Mouse (Mus musculus): Measurements from ENCODE around the gene Nmnat3.
"Not testable (repeated sequence)": the region's sequence is repeated elsewhere in the genome, so short reads cannot be mapped to it uniquely, and the experiment has no call there.

Gene Nmnat3

DNA sequence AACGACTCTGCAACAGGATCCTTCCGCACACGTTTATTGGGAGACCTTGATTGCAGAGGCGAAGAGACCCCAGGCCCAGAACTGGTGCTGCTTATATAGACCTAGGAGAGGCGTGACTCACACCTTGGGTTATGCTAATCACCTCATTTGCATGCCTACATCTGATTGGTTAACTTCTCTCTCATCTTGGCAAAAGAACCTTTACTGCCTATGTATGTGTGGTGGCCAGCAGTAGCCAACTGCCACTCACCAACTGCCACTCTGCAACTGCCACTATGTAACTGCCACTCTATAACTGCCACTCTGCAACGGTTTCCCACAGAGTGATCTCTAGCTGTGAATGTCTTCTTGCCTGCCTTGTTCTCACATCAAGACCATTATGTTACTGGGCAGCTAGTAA, at the start of gene Nmnat3:
TSS of gene Nmnat3 (plus strand) at position 301 of the 400 bp plus-strand sequence.
- DNase-seq (ENCODE audit: low spot score in 2 of 2), result not testable (repeated sequence)

DNA sequence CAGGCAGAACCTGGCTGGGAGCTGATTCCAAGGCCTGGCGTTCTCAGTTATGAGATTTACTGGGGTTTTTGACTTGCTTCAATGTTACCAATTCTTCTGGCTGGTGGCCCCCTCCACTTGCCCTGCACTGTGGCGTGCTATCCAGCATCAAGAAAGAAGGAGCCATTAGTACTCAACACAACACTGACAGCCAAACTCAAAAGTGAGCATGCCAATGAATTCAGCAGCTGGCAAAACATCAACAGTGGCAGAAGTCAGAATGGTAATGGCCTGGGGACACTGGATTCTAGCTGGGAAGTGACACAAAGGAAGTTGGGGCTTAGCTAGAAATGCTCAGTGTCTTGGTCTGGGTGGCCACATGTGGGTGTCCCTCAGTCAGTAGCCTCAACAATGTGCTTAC, 43.8 kb upstream of the Nmnat3 start:
- no peak for DNase-seq (ENCODE audit: low spot score in 2 of 2)

DNA sequence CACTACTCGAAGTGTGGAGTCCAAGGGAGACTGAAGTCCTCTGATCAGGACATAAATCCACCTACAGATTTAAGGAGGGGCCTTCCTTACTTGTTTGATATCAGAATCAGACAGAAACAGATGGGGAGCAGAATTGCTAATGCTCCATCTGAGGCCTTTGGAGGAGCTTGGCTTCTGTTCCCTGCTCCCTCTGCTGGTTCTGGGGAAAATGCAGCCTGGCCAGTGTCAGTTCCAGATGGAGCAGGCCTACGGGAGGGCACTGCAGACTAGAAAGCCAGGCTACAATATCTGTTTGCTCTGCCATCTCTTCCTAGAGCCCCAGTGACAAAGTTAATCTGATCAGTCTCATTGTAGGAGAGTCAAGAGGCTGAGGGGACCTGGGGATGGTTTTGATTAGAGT, 43.0 kb upstream of the Nmnat3 start:
- peak; percentile 29 to 42 for DNase-seq (ENCODE audit: low spot score in 2 of 2)

DNA sequence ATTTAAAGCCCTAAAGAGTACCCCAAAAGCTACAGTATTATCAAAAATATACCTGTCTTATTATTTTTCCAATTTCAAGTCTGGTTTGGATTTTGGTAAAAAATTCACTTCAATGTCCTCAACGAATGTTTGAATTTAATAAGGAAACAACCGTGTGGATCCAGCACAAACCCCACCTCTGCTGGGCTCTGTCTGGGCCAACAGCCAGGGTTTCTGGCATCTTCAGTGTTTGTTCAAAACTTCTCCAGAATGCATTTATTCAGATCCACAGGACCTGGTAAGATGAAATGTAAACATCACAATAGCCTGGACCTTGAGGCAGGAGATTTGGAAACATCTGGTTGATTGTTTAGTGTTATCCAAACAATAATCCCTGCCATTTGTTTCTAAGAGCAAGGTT, 42.0 kb upstream of the Nmnat3 start:
- DNase-seq (ENCODE audit: low spot score in 2 of 2), result no peak

DNA sequence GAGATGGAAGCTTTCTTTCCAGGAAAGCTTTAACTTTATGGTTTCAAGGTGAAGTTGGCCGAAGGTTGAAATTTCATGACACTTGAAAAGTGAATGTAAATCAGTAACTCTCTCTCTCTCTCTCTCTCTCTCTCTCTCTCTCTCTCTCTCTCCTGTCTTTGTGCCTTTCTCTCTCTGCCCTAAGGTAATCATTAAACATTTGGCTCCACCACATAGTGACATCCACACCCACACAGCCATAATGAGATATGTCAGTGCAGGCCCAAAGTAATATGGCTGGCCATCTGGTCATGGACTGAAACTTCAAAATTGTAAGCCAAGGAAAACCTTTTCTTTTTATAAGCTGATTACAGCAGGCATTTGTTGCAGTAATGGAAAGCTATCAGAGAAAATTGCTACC, 40.9 kb upstream of the Nmnat3 start:
- no peak for DNase-seq (ENCODE audit: low spot score in 2 of 2)

DNA sequence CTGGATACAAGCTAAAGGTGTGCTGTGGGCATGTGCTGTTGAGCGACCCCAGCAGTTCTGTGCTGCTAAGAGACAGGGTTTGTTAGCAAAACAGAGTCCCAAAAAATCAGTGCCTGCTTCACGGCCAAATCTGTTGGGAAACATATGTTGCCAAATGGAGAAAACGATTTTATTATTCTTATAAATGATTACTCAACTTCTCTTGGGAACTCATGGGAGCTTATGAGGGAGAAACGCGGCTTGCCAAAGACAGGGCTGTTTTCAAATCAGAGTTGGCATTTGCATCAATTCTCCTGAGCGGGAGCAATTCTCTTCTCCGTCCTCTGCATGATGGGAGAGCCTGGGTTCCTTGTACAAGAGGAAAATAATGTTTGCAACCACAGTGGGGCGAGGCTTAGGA, 27.0 kb upstream of the Nmnat3 start:
- DNase-seq (ENCODE audit: low spot score in 2 of 2), result no peak

DNA sequence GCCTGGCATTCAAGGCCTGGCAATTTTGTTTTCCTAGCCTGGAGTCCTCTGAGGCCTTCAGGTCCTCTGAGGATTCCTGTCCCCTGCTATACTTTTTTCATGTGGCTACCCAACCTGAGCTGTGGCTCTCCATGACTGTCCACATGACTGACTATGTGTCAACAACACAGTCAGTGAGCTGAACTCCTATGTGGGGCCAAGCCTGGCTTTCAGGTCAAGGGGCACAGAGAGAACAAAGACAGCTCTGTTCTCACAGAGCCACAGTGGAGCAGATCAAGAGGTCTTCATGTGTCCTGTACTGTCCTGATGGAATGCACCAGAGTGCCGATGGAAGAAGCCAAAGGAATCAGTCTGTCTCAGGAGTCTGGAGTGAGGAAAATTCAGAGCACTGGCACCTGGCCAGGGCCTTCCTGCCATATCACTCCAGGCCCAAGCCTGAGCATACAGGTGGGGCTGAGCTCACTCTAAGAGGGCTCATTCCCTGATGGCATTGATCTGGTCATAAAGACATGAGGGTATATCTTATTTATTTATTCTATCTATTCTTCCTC, 25.7 kb upstream of the Nmnat3 start:
- DNase-seq (ENCODE audit: low spot score in 2 of 2), result no peak

DNA sequence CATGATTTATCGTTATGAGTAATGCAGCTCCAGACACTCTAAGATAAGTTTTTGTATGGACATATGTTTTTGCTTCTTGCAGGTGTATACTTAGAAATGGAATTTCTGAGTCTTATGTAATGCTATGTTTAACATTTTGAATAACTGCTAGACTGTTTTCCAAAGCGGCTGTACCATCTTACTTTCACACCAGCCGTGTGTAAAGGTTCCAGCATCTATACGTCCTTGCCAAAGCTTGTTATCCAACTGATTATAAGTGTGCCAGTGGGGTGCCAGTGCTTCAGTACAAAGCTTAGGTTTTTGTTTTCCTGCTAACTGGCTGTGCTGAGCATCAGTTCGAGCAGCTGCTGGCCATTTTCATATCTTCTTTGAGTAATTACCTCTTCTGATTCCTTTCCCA, 22.3 kb upstream of the Nmnat3 start:
- DNase-seq (ENCODE audit: low spot score in 2 of 2), result no peak

DNA sequence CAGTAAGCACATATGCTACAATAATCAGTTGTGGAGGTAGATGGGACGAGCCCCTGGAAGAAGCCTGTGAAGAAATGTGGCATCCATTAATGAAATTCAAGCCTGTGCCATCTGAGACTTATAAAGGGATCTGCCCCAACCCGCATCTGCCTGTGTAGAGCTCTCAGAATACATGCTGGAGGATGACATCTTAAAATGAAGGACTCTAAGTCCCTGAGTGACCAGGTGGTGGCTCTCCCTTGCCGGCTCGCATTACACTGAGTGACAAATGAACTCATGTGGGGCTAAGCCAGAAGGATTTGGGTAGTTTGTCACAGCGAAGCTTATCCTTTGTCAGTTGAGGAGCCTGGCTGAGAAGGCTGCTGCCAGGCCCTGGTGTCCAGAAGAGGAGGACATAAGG, 14.5 kb upstream of the Nmnat3 start:
- no peak for DNase-seq (ENCODE audit: low spot score in 2 of 2)

DNA sequence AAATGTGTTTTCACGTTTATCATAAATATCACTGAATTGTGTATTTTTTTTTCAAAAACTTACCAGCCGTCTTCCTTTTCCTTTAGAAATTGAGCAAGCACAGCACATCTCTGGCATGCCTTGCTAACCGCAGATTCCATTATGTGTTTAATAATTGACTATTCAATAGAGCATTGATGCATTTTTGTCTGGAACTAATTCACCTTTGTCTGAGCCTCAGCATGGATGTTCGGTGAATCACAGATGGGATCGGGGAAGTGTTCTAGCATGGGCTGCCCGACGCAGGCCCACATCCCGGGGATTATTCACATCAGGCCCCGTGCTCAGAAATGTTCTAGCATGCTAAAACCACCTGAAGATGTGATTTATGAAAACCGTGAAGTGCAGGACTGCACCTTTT, 12.2 kb upstream of the Nmnat3 start:
- DNase-seq (ENCODE audit: low spot score in 2 of 2), result no peak

DNA sequence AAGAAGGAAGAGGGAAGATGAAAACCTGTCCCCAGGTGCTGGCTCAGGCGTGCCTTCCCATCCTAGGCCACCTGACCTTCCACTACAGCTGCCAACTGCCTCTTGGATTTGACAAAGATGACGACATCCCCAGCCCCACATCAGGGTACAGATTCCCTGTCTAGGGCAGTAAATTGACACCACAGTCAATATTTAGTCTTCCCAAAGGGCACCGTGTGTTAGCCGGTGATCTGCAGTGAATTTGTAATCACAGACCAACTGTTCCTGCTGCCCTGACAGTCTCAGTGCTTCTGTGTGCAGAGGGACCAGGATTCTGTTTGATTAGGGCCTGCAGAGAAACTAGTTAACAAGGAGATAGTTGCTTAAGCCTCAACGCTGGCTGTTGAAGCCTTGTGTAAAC, 7.1 kb upstream of the Nmnat3 start:
- DNase-seq (ENCODE audit: low spot score in 2 of 2), result no peak

DNA sequence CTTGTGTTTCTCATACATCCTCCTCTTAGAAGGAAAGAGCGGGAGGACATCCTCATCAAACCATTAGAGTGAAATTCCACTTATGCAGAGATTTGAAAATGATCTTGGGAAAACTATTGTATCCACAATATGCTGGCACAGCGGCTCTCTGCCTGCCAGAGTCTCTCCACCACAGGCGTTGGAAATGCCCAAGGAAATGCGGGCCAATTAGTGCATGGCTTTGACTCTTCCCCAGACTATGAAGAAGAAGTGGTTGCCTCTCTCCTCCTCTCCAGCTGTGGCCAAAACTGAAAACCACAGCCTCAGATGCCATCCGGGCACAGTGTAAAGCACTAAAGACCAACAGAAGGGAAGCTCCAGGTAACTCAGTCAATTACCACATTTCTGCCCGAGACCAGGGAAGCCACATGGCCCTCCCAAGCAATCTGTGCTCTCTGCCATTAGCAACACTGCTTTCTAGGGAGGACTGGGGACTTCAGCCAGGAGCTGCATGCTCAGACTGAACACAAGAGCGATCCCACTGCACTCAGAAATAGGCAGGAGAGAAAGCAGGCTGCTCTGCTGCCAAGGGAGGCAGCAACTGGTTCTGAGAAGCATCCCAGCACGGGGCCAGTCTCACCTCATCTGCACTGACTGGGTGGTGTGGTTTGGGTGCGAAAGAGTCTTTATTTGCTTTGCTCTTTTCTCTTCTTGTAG, 1.5 kb upstream of the Nmnat3 start:
- no peak for DNase-seq (ENCODE audit: low spot score in 2 of 2)

DNA sequence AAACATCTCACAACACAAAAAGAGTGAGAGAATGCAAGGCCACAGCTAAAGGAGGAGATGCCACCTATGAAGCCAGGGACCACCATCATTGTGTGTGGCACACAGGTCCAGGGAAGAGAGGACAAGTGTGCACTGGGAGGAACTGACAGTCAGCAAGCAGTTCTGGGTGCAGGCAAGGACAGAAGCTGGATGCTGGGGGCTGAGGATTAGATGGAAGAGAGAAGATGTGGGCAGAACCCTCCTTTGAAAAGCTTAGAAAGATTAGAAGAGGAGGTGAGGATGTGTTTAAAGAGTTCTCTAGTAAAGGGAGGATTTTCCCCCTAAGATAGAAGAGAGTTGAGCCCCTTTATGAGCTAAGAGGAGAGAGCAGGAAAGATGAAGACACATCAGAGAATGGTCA, 2.4 kb downstream of the Nmnat3 start:
- DNase-seq (ENCODE audit: low spot score in 2 of 2), result no peak

DNA sequence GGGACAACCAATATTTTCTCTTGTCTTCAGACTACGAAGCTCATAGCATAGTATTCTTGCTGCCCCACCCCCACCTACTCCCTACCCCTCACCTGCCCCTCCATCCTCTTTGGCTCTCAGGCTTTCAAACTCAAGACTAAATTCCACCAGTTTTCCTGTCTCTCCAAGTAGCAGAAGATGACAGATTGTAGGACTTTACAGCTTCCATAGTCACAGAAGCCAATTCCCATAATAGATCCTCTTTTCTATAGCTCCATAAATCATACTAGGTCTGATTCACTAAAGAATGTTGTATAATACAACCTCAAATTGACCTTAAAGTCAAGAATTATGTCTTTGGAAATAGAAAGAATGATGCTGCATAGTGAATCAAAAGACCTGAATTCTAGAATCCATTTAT, 3.4 kb downstream of the Nmnat3 start:
- no peak for DNase-seq (ENCODE audit: low spot score in 2 of 2)

DNA sequence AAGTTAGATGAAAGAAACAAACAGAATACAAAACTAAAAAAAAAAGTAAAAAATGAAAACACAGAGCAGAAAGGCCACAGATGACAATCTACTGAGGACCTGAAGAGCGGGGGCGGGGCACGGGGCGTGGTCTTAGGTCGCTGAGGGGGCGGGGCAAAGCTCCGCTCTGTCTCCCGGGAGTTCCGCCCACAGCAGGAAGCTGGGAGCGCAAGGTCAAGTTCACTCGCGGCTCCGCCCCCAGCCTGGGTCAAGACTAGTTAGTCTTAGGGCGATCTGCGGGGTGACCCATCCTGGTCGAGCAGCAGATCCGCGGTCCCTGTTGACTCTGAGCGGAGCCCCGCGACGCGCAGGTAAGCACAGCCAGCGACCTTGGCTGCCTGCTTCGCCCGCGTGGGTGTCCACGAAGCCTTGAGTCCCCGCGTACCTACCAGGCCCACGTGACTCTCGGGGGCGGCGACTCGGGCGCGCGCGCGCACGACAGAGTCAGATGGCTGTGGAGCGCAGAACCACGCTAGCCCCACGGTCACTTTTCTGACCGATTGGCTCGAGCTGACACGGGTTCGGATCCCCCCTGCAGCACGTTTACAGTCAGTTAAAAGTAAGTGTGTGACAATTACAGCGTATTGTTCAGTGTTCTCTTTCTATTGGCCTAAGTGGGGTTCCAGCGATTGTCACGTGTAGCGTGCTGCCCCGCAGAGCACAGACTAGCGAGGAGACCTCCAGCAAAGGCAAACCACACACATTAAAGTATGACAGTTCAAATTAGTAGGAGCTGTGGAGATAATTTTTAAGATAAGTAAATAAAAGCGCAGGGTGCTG, 9.4 kb downstream of the Nmnat3 start:
- peak; percentile 64 to 68 for DNase-seq (ENCODE audit: low spot score in 2 of 2)

DNA sequence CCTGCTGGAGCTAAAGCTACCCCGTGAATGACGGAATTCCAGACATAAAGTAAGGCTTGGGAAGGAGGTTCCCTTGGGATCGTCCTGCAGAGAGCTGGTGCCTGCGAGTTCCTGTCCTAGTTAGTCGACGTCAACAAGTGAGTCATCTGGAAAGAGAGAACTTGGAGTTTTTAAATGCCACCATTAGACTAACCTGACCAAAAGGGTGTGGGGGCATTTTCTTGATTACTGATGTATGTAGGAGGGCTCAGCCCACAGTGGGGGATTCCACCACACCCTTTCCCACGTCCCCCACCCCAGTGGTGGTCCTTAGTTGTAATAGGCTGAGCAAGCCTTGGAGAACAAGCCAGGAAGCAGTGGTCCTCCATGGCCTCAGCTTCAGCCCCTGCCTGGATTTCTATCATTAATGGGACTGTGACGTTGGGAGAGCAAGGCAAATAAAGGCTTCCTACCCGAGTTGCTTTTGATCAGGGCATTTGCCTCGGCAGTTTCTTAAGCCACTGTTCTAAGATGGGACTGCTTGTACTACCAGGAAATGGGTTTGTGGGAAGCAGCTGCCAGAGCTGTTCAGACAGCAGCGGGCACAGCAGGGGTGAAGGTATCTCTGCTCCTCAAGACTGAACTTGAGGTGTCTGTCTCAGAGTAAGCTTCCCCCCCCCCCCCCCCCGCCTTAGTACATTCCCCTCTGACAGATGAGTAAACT, 10.2 kb downstream of the Nmnat3 start:
- DNase-seq (ENCODE audit: low spot score in 2 of 2), result no peak

DNA sequence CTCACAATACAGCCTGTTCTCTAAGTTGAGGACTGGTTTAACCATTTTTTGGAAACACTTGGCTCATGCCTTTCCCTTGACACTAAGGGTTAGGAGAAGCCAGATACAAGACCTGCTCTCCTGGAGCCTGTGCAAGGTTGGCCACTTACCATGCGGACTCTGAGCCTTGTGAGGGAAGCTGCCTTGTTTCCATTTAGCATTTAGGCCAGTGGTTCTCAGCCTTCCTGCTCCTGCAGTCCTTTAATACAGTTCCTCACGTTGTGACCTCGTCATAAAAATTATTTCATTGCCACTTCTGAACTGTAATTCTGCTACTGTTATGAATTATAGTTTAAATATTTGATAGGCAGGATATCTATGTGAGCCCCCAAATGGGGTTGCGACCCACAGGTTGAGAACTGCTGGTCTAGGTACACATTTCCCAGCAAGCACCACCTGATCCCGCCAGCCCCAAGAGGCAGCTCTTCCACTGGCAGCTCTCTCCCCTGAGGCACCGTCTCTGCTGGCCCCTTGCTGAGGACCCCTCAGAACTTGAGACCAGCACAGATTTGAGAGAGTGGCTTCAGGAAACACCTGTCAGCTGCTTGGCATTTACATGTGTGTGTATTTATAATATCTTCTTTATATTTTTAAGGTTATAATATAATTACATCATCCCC, 10.8 kb downstream of the Nmnat3 start:
- DNase-seq (ENCODE audit: low spot score in 2 of 2), result no peak

DNA sequence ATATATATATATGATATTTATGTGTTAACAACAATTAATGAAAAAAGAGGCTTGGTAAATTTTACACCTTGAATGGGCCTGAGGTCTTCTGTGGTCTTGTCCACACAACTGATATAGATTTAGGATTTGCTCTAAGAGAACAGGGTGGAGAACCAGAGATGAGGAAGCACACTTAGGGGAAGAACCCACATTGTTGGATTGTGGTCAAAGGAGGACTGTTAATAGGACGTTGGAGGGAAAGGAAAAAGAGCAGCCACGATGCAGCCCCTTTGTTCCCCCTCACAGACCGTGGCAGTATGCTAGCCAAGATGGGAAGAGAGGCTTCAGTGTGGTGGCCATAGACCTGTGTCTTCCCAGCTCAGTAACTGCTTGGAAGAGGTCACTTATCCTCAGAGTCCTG, 11.5 kb downstream of the Nmnat3 start:
- DNase-seq (ENCODE audit: low spot score in 2 of 2), result no peak

DNA sequence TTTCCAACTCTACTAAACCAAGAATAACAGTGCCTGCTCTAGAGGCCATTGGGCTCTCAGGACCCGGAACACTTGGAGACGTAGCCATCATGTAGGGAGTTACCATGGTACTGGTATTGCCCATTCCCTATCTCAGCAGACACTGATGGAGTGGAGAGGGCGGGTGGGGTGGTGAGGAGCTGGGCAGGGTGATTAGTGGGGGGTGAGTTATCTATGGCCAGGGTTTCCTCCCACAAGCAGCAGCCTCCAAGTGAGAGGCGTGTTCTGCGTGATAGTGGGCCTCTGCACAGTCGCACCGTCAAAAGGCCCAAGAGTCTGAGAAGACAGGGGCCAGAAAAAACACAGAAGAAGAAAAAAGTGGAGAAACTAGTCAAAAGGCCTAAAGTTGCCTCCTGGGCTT, 12.0 kb downstream of the Nmnat3 start:
- DNase-seq (ENCODE audit: low spot score in 2 of 2), result no peak

DNA sequence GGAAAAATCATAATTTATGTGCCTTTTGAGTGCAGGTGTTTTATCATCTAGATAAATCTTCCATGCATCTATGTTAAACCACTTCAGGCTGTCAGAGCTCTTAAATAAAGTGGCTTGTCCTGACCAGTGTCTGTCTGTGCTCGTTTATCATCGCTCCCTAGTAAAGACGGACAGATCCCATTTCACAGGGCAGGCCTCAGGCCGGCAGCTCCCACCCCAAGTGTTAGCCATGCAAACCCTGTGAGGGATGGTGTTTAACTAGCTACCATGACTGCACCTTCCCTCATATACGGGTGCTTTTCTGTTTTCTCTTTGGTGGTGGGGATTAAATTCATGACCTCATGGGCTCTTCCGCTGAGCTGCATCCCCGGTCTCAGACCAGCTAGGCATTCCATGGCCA, 13.3 kb downstream of the Nmnat3 start:
- no peak for DNase-seq (ENCODE audit: low spot score in 2 of 2)

DNA sequence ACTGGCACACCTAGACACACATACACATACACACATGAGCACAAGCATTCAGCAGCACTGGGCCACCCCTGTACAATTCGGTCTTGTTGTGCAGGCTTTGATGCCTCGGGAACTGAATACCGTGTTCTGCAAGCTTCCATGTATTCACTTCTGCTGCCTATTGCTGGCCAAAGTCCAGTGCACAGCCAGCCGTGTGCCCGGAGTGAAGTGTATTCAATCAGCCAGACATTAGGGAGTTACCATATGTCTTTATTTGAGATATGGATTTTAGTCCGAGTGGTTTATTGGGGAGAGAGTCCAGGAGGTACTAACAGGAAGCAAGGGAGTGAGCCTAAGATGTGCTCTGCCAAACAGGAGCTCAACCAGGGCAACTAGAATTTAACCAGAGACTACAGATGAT, 19.8 kb downstream of the Nmnat3 start:
- DNase-seq (ENCODE audit: low spot score in 2 of 2), result no peak
